Mouse (Mus musculus) hematopoietic stem cell, adult 5-6 weeks (primary cell): ENCODE data around the gene St8sia1. TPM values are rescaled to one million over a fixed set of nuclear protein-coding genes. Genes with fewer than 3 reads are reported as not detected.
"Not testable (repeated sequence)": the region's sequence is repeated elsewhere in the genome, so short reads cannot be mapped to it uniquely, and the experiment has no call there.

Source experiments
- ATAC-seq, 2 experiments: fragments of 125-278 bp in 1 of 2; replicated peaks in 1 of 2; 2 replicates each; pipeline ENCODE4 v1.8.0; 2016 to 2017; ENCODE audit warnings: inconsistent platforms in 2 of 2, mild to moderate bottlenecking in 2 of 2, moderate number of reproducible peaks in 2 of 2, low read depth in 1 of 2, moderate TSS enrichment in 1 of 2; ENCODE audit not compliant: low FRiP score in 2 of 2, poor library complexity in 2 of 2, severe bottlenecking in 2 of 2, insufficient read depth in 1 of 2, low TSS enrichment in 1 of 2
- total RNA-seq: library from RNA; stranded (forward); fragments of 172-1452, 232-1000 nt; gene quantifications from 2 replicates; pipeline ENCODE4 v1.2.3, GENCODE M21; 2017

Gene St8sia1
- total RNA-seq, 1 experiment from 2014 or later, result 0.65 TPM

DNA sequence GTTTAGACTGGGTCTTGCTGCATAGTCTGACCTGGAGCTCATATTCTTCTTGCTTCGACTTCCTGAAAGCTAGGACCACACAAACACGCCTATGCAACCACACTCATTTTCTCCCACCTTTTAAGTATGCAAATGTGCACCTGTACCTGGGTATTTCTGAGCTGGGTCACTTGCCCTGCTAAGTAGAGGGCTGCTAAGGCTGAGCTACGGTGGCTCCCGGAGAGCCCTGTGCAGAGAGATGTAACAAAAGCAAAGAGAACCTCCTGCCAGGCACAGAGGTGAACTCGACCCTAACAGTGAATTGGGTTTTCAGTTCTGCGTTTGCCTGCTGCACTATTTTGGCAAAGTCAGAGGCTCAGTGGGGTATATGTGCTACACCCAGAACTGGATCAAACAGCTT, 23.4 kb upstream of the St8sia1 start:
- ATAC-seq, result no peak

DNA sequence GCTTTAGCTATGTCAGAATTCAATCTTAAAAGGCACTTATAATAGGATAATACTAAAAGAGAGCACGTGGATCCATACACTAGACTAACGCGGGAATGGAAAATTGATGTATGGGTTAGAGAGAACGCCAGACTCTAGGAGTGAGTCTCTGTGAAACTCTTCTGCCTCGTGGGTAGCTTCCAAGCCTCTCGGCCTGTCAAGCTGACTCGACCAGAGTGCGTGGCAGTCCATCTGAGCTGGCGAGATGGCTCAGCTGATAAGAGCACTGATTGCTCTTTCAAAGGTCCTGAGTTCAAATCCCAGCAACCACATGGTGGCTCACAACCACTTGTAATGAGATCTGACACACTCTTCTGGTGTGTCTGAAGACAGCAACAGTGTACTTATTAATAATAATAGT, 22.5 kb upstream of the St8sia1 start:
- not testable (repeated sequence) for ATAC-seq

DNA sequence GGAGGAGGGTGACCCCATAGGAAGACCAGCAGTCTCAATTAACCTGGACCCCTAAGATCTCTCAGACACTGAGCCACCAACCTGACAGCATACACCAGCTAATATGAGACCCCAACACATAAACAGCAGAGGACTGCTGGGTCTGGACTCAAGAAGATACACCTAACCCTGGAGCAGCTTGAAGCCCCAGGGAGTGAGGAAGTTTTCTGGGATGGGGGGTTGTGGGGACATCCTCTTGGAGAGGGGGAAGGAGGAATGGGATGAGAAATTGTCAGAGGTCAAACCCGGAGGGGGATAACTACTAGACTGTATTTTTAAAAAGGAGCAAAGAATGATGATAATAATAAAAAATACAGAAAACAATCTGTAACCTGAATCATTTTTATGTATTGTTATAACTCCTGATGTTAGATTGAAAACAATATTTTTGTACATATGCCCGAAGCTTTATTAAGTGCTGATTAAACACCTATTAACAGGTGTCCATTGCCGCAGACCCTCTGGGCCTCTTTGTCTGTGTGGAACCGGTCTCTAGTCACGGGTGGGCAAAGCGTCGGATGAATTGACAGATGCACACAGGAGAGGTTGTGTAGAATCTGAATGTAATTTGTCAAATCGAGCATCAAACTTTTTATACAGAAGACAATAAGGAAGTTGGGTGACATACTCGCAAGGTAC, 21.4 kb upstream of the St8sia1 start:
- ATAC-seq, result not testable (repeated sequence)

- ATAC-seq, result peak; percentile 75 to 92
Observed at GRCm38 (mm10) chr6:142979665-142980660, 15.7 kb upstream of the St8sia1 start.

DNA sequence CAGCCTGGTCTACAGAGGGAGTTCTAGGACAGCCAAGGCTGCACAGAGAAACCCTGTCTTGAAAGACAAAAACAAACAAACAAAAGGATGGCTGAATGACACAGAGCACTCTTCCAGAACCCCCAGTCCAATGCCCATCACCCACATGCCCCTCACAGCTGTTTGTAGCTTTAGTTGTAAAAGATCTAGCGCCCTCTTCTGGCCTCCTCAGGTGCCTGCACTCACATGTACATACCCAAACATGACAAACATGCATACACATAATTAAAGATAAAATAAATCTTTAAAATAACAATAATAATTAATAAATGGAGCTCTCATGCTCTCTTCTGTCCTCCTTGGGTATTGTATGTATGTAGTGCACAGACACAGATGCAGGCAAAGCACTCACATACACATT, 13.0 kb upstream of the St8sia1 start:
- no peak for ATAC-seq

- no peak for ATAC-seq
Observed at GRCm38 (mm10) chr6:142973289-142973688, 9.0 kb upstream of the St8sia1 start.

DNA sequence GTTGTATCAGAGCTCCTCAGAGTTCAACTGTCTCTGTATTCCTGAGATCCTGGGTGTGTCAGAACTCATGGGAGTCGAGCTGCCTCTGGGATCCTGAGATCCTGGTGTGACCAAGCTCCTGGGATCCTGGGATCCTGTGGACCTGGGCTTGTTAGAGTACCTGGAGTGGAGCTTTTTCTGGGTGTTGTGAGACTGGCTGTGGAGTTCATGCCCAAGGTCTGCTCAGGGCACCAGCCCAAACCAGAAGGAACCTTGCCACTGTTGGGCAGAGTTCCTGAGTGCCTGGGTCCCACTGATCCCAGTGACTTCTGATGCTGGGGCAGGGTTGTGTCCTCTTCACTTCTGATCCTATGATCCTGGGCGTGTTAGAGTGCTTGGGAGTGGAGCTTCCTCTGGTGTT, 8.0 kb upstream of the St8sia1 start:
- ATAC-seq, result no peak

GRCm38 (mm10) chr6:142967407-142967806, 3.2 kb upstream of the St8sia1 start:
- no peak for ATAC-seq

DNA sequence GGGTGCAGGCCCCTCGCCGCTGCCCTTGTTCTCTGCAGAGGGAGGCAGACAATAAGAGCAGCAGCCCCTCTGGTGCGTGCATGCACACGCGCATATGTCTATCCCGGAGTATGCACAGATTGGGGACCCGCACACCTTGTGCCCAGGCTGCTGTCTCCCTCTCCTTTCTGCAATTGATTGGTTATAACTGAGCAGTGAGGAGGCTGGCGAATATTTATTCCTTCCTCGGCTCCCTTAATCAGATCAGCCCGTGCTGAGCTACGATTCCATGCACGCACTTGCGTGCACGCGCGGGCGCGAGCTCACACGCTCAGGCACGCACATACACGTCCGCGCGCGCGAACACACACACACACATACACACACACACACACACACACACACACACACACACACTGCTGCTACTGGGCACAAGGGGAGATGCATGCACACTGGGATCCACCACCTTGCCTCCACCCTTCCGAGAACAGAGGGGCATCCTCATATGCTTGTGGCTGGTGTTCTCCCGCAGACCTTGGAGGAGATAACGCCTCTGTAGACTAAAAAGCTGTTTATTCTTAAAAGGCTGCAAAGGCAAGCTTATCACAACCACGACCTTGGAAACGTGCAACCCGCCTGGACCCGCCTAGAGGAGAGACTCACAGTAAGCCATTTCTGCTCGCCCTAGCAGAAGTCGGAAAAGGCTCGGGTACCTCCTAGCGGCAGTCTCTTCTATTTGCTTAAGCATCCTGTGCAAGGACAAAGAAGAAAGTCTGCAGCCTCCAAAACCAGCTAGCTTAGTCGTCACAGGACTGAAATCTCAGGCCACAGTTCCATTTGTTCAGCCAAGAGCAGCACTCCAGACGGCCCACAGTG, 506 bp upstream of the St8sia1 start:
- ATAC-seq, result peak; percentile 90 to 98

- ATAC-seq, result no peak
Observed at GRCm38 (mm10) chr6:142963480-142964075, 674 bp downstream of the St8sia1 start.

DNA sequence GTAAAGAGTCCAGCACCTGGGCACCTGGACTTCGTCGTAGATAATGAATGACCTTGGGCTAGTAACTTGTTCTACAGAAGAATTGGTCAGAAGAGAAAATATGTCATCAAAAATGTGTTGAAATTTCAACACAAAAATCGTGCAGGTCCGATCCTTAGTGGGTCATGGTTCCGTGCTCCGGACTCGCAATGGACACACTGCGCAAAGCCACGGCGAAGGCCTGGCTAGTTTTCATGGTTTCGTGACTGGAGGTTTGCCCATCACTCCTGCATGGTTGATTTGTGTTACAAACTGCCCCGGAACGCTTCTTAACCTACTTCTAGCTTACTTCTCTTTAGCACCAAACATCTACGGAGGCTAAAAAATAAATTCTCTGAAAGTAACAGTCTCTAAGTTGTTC, 1.4 kb downstream of the St8sia1 start:
- ATAC-seq, result no peak

- ATAC-seq, result no peak
Observed at GRCm38 (mm10) chr6:142962476-142962875, 1.8 kb downstream of the St8sia1 start.

- ATAC-seq, result no peak
Observed at GRCm38 (mm10) chr6:142961721-142962455, 2.4 kb downstream of the St8sia1 start.

GRCm38 (mm10) chr6:142956556-142956955, 7.7 kb downstream of the St8sia1 start:
- ATAC-seq, result no peak

GRCm38 (mm10) chr6:142955281-142955680, 9.0 kb downstream of the St8sia1 start:
- ATAC-seq, result no peak

DNA sequence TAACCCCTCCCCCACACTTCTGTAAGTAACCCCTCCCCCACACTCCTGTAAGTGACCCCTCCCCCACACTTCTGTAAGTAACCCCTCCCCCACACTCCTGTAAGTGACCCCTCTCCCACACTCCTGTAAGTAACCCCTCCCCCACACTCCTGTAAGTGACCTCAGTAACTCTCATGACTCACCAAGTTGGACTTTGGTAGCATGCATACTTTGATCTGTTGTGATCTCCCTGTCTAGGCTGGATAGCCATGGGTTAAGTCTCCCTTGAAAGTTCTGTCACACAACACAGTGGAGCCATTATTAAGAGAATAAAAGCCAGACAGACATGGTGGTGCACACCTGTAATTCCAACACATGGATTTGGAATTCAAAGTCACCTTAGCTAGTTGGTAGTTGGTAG, 11.1 kb downstream of the St8sia1 start:
- no peak for ATAC-seq
